Mouse (Mus musculus): ENCODE data around the gene Thsd7a.

DNA sequence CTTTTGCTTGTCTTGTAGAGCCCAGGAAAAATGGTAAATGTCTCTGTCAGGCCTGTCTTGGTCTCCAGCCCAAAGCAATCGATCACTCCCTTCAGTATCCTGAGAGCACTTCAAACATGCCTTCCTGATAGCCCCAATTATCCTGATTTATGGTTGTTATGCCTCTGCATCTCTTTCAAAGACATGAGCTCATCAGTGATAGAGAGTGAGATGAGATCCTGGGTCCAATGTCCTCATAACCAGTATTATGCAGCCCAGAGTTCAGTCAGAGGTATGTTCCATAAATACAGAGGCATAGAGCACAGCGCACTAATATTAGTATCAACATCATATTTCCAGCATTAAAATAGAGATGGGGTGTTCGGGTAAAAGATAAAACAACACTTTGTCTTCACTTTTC, 15.3 kb downstream of the Thsd7a start:
- no peak for TF ChIP-seq CTCF (IDR thresholded peaks at IDR 0.05; ENCODE audit: low read depth)
- TF ChIP-seq EP300 (IDR thresholded peaks at IDR 0.05; ENCODE audit: low read depth), result no peak
